Mouse (Mus musculus) midbrain, embryonic 12.5 days (tissue): ENCODE measurements at regions not wholly inside any gene's neighbourhood (a gene's known extent, or its start where the extent isn't known, plus 50 kb on each side); places are given as distances from the start of the nearest gene placed in this dataset.

Experiments used
- ATAC-seq: fragments of 200-750 bp; cut with Nextera tagmentation; 2 replicates; pipeline ENCODE4 v1.8.0; 2017; ENCODE audit warnings: low read depth, moderate TSS enrichment, moderate library complexity; ENCODE audit not compliant: low FRiP score
- H3K27ac ChIP-seq: fragments of 300-500 bp; sonication (generic); replicated peaks from 2 replicates; pipeline ENCODE4 v1.5.1; 2016; ENCODE audit warnings: mild to moderate bottlenecking
- H3K27me3 ChIP-seq: fragments of 300-500 bp; sonication (generic); 2 replicates; pipeline ENCODE4 v1.6.1; 2016; ENCODE audit warnings: mild to moderate bottlenecking
- H3K36me3 ChIP-seq: fragments of 300-500 bp; sonication (generic); 2 replicates; pipeline ENCODE4 v1.6.1; 2016
- H3K4me1 ChIP-seq: fragments of 300-500 bp; sonication (generic); 2 replicates; pipeline ENCODE4 v1.6.1; 2016
- H3K4me2 ChIP-seq: fragments of 300-500 bp; sonication (generic); replicated peaks from 2 replicates; pipeline ENCODE4 v1.6.1; 2016; ENCODE audit warnings: mild to moderate bottlenecking, moderate library complexity
- H3K4me3 ChIP-seq: fragments of 300-500 bp; sonication (generic); 2 replicates; pipeline ENCODE4 v1.5.1; 2016; ENCODE audit warnings: mild to moderate bottlenecking
- H3K9ac ChIP-seq: fragments of 300-500 bp; sonication (generic); replicated peaks from 2 replicates; pipeline ENCODE4 v1.6.1; 2016; ENCODE audit warnings: mild to moderate bottlenecking, moderate library complexity
- H3K9me3 ChIP-seq: fragments of 300-500 bp; sonication (generic); 2 replicates; pipeline ENCODE4 v1.6.1; 2016; ENCODE audit warnings: mild to moderate bottlenecking
- WGBS: fragments of 180-500 bp; shearing (Covaris S2); methylation state at CpG from one replicate; pipeline ENCODE4 v1.1.7; 2016; 5-methylcytosine and 5-hydroxymethylcytosine counted together

DNA sequence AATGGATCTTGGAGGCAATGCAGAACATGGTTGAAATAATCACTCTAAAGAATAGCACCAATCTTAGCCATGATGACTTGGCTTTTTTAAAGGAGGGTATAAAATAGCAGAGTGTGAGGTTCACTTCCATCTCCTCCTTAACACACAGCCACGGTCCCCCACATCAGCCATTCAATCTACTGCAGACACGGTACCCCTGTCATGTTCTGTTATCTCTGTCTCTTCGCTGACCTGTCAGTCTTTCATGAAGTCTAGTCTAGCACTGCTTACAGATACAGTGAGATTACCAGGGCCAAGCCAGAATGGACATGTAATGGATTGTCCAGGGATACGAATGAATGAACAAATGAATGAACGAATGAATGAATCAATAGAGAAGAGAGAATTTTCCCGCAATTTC lies 1299.4 kb upstream of the A1bg start:
- 92% methylated on average over 6 of the region's 6 CpGs for WGBS
- no peaks in the 10 kb centered on the region for H3K4me1 ChIP-seq
- H3K27ac ChIP-seq: no peak overlapping the region
- H3K36me3 ChIP-seq: no peaks in the 10 kb centered on the region
- H3K4me3 ChIP-seq: no peak overlapping the region
- no peak for ATAC-seq
- H3K9ac ChIP-seq: no peak overlapping the region
- H3K27me3 ChIP-seq: no peaks in the 10 kb centered on the region
- H3K4me2 ChIP-seq: no peak overlapping the region
- H3K9me3 ChIP-seq: no peaks in the 10 kb centered on the region

GRCm38 (mm10) chr15:62221024-62221819 lies 1298.4 kb upstream of the A1bg start:
- no peaks in the 10 kb centered on the region for H3K27me3 ChIP-seq
- H3K4me2 ChIP-seq: no peak overlapping the region
- WGBS: 87% methylated on average over 8 of the region's 8 CpGs
- H3K9me3 ChIP-seq: no peaks in the 10 kb centered on the region
- no peak for ATAC-seq
- no peaks in the 10 kb centered on the region for H3K36me3 ChIP-seq
- H3K4me3 ChIP-seq: no peak overlapping the region
- no peak overlapping the region for H3K27ac ChIP-seq
- H3K9ac ChIP-seq: no peak overlapping the region
- H3K4me1 ChIP-seq: no peaks in the 10 kb centered on the region

- Histone ChIP-seq H3K4me3 (no peak overlapping the region), H3K4me2 (no peak overlapping the region), H3K27ac (no peak overlapping the region), H3K36me3 (no peaks in the 10 kb centered on the region), H3K9me3 (no peaks in the 10 kb centered on the region), H3K4me1 (no peaks in the 10 kb centered on the region), H3K27me3 (no peaks in the 10 kb centered on the region), H3K9ac (no peak overlapping the region)
- WGBS: 87% methylated on average over 3 of the region's 3 CpGs
- no peak for ATAC-seq
These were observed 1297.8 kb upstream of the A1bg start for GRCm38 (mm10) chr15:62220620-62221019.

DNA sequence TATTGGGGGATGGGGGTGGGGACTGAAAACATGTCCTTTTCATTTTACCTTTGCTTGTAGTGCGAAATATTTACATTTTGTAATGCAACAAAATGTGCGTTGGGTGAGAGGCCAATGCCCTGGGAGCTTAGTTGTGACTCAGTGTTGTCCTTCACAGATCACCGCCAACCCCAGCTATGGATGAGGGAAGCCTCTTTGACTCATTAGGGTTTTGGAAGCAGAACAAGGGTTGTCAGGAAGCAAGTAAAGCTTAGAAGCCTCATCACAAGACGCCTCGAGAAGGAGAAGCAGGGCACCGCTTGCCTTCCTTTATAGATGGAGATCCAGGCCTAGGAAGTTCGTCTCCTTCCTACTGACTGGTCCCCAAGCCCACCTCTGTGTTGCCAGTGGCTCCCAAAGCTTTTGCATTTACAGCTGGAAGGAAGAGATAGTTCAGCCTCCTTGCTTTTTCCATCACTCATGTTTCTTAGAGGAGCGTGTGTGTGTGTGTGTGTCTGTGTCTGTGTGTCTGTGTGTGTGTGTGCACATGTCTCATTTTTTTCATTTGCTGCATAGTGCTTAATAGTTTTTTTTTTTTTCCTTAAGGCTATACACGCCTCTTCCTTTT lies 1297.2 kb upstream of the A1bg start:
- 95% methylated on average over 9 of the region's 9 CpGs for WGBS
- no peak for ATAC-seq
- H3K27ac ChIP-seq: no peak overlapping the region

DNA sequence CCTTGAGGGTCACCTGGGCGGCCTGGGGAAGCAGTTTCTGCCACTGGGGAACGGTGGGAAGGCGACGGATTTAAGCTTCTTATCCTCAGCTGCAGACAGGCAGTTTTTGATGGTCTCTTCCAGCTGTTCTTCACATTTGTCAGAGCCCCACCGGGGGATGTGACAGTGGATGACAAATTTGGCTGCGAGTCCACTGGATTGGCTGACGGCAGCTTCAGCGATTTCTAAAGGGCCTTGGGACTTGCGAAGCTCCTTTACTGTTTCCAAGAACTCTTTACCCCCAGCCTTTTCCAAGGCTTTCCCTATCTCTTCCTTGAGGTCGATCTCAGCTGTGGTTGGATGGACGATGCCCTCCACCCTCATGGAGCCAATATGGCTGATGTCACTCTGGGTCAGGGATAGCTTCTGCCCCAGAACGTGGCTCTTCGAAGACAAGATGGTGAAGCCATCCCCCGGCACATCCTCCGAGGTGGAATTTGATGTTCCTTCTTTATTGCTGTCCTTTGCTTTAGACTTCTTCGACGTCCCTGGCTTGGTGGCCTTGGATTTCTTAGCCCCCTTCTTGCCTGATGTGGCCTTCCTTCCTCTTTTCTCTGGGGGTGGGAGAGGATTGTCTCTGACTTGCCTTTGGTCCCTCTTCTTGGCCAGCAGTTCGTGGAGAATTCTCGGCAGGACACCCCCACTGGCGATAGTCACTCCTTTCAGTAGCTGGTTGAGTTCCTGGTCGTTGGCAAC lies 1295.7 kb upstream of the A1bg start:
- no peak overlapping the region for H3K4me3 ChIP-seq
- H3K27me3 ChIP-seq: no peaks in the 10 kb centered on the region; the same call in 1 of the 2 replicates
- 93% methylated on average over 21 of the region's 21 CpGs for WGBS
- H3K4me2 ChIP-seq: no peak overlapping the region
- H3K36me3 ChIP-seq: no peaks in the 10 kb centered on the region
- H3K9me3 ChIP-seq: no peaks in the 10 kb centered on the region
- ATAC-seq: no peak
- no peaks in the 10 kb centered on the region for H3K4me1 ChIP-seq
- H3K27ac ChIP-seq: no peak overlapping the region
- no peak overlapping the region for H3K9ac ChIP-seq

More for the DNA sequence above, 1297.2 kb upstream of the A1bg start:
- Histone ChIP-seq H3K9ac (no peak overlapping the region), H3K9me3 (no peaks in the 10 kb centered on the region), H3K4me1 (no peaks in the 10 kb centered on the region), H3K4me3 (no peak overlapping the region), H3K36me3 (no peaks in the 10 kb centered on the region), H3K4me2 (no peak overlapping the region), H3K27me3 (no peaks in the 10 kb centered on the region)

GRCm38 (mm10) chr15:62216688-62217477 lies 1294.1 kb upstream of the A1bg start:
- no peak overlapping the region for H3K9ac ChIP-seq
- H3K4me2 ChIP-seq: no peak overlapping the region
- H3K27ac ChIP-seq: no peak overlapping the region
- H3K36me3 ChIP-seq: no peaks in the 10 kb centered on the region
- H3K27me3 ChIP-seq: no peaks in the 10 kb centered on the region; the same call in 1 of the 2 replicates
- H3K4me1 ChIP-seq: no peaks in the 10 kb centered on the region
- no peak for ATAC-seq
- 41% methylated on average over 8 of the region's 8 CpGs for WGBS
- no peak overlapping the region for H3K4me3 ChIP-seq
- no peaks in the 10 kb centered on the region for H3K9me3 ChIP-seq

- WGBS: 56% methylated on average over 8 of the region's 8 CpGs
- Histone ChIP-seq H3K4me1 (no peaks in the 10 kb centered on the region), H3K27ac (no peak overlapping the region), H3K4me3 (no peak overlapping the region), H3K36me3 (no peaks in the 10 kb centered on the region), H3K27me3 (no peaks in the 10 kb centered on the region; the same call in 1 of the 2 replicates), H3K4me2 (no peak overlapping the region), H3K9ac (no peak overlapping the region), H3K9me3 (no peaks in the 10 kb centered on the region)
- 0 out of 2 replicates have a peak, but pooled peaks have one; percentile 12 for ATAC-seq
These were observed 1293.0 kb upstream of the A1bg start for GRCm38 (mm10) chr15:62215616-62216398.

DNA sequence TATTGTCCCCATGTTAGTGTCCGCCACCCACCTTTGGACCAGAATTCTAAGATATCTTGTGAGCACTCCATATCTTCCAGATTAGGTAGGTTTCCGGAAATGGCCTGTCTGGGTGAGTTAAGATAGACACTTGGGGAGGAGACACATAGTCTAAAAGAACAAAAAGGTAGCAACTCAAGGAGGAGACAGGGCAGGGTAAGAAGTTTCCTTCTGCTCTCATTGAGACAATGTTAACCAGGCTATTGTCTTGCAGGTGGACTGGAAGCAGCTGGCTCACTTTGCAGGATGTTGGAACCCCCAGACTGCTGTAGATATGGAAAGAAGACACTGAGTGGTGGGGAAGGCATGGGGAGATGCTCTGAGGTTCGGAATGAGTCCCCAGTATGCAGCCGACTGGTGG lies 1291.5 kb upstream of the A1bg start:
- no peak overlapping the region for H3K4me3 ChIP-seq
- 90% methylated on average over 4 of the region's 4 CpGs for WGBS
- H3K27ac ChIP-seq: no peak overlapping the region
- H3K27me3 ChIP-seq: no peaks in the 10 kb centered on the region; the same call in 1 of the 2 replicates
- H3K4me1 ChIP-seq: no peaks in the 10 kb centered on the region
- ATAC-seq: no peak
- H3K9me3 ChIP-seq: no peaks in the 10 kb centered on the region
- H3K4me2 ChIP-seq: no peak overlapping the region
- no peak overlapping the region for H3K9ac ChIP-seq
- H3K36me3 ChIP-seq: no peaks in the 10 kb centered on the region

GRCm38 (mm10) chr15:62212283-62212910 lies 1289.6 kb upstream of the A1bg start:
- H3K4me2 ChIP-seq: no peak overlapping the region
- H3K36me3 ChIP-seq: no peaks in the 10 kb centered on the region
- H3K9me3 ChIP-seq: no peaks in the 10 kb centered on the region
- no peaks in the 10 kb centered on the region for H3K4me1 ChIP-seq
- no peaks in the 10 kb centered on the region; the same call in 1 of the 2 replicates for H3K27me3 ChIP-seq
- no peak overlapping the region for H3K9ac ChIP-seq
- no peak overlapping the region for H3K4me3 ChIP-seq
- 86% methylated on average over 5 of the region's 5 CpGs for WGBS
- no peak for ATAC-seq
- H3K27ac ChIP-seq: no peak overlapping the region

GRCm38 (mm10) chr15:62209881-62210481 lies 1287.2 kb upstream of the A1bg start:
- Histone ChIP-seq H3K27me3 (no peaks in the 10 kb centered on the region; the same call in 1 of the 2 replicates), H3K4me1 (no peaks in the 10 kb centered on the region), H3K9ac (no peak overlapping the region), H3K4me3 (no peak overlapping the region), H3K9me3 (no peaks in the 10 kb centered on the region), H3K4me2 (no peak overlapping the region), H3K36me3 (no peaks in the 10 kb centered on the region), H3K27ac (no peak overlapping the region)
- WGBS: 72% methylated on average over 5 of the region's 5 CpGs
- no peak for ATAC-seq
